Mouse (Mus musculus) midbrain, embryonic 16.5 days (tissue): ENCODE results near the gene Ube2ql1. TPM values are rescaled to one million over a fixed set of nuclear protein-coding genes. Genes with fewer than 3 reads are reported as not detected.

Experiments used
- ATAC-seq: fragments of 200-750 bp; cut with Nextera tagmentation; 2 replicates; pipeline ENCODE4 v1.8.0; 2017; ENCODE audit warnings: moderate TSS enrichment
- H3K27ac ChIP-seq: fragments of 300-500 bp; sonication (generic); 2 replicates; pipeline ENCODE4 v1.5.1; 2014; ENCODE audit warnings: mild to moderate bottlenecking, low read length, mixed read lengths
- H3K27me3 ChIP-seq: fragments of 300-500 bp; sonication (generic); 2 replicates; pipeline ENCODE4 v1.6.1; 2014; ENCODE audit warnings: low read depth, low read length, mixed read lengths; ENCODE audit not compliant: control insufficient read depth, insufficient read depth
- H3K36me3 ChIP-seq: fragments of 300-500 bp; sonication (generic); 2 replicates; pipeline ENCODE4 v1.6.1; 2014; ENCODE audit warnings: mild to moderate bottlenecking, low read length, moderate library complexity, mixed read lengths; ENCODE audit not compliant: control insufficient read depth, insufficient read depth
- H3K4me1 ChIP-seq: fragments of 300-500 bp; sonication (generic); 2 replicates; pipeline ENCODE4 v1.6.1; 2014; ENCODE audit warnings: mild to moderate bottlenecking, low read length, mixed read lengths; ENCODE audit not compliant: control insufficient read depth, insufficient read depth
- H3K4me2 ChIP-seq: fragments of 300-500 bp; sonication (generic); 2 replicates; pipeline ENCODE4 v1.6.1; 2014; ENCODE audit warnings: mild to moderate bottlenecking, low read length, mixed read lengths
- H3K4me3 ChIP-seq: fragments of 300-500 bp; sonication (generic); 2 replicates; pipeline ENCODE4 v1.5.1; 2014; ENCODE audit warnings: low read depth, mild to moderate bottlenecking, low read length, moderate library complexity, mixed read lengths
- H3K9ac ChIP-seq: fragments of 300-500 bp; sonication (generic); 2 replicates; pipeline ENCODE4 v1.6.1; 2014; ENCODE audit warnings: low read depth, low read length, mixed read lengths
- H3K9me3 ChIP-seq: fragments of 300-500 bp; sonication (generic); replicated peaks from 2 replicates; pipeline ENCODE4 v1.6.1; 2014; ENCODE audit warnings: mild to moderate bottlenecking, low read length, mixed read lengths; ENCODE audit not compliant: control insufficient read depth, poor library complexity, severe bottlenecking
- WGBS: fragments of 180-500 bp; shearing (Covaris S2); extraction: QIAGEN DNeasy Blood & Tissue Kit; methylation state at CpG from one replicate; pipeline ENCODE4 v1.1.7; 2014; 5-methylcytosine and 5-hydroxymethylcytosine counted together
- polyA plus RNA-seq: library from polyadenylated mRNA; unstranded; fragments of >200 nt; fragmentation: Nextera tagmentation; extraction: Ambion mirVana; gene quantifications from 2 replicates; pipeline ENCODE4 v1.2.1, GENCODE M21; 2015

Gene Ube2ql1
- polyA plus RNA-seq, 1 experiment from 2014 or later: 22.8 TPM

GRCm38 (mm10) chr13:69752875-69753274 is 13.2 kb upstream of the Ube2ql1 start:
- no peaks in the 10 kb centered on the region for H3K36me3 ChIP-seq
- no peak overlapping the region for H3K4me2 ChIP-seq
- ATAC-seq: no peak
- no peak overlapping the region for H3K9ac ChIP-seq
- H3K4me1 ChIP-seq: no peaks in the 10 kb centered on the region
- H3K27ac ChIP-seq: no peak overlapping the region
- H3K9me3 ChIP-seq: no peaks in the 10 kb centered on the region
- no peak overlapping the region for H3K4me3 ChIP-seq
- WGBS: 85% methylated on average over 2 of the region's 2 CpGs
- no peaks in the 10 kb centered on the region for H3K27me3 ChIP-seq

- no peak overlapping the region for H3K4me3 ChIP-seq
- 82% methylated on average over 6 of the region's 6 CpGs for WGBS
- H3K9me3 ChIP-seq: no peaks in the 10 kb centered on the region
- no peak for ATAC-seq
- no peaks in the 10 kb centered on the region for H3K36me3 ChIP-seq
- no peak overlapping the region for H3K9ac ChIP-seq
- H3K27me3 ChIP-seq: no peaks in the 10 kb centered on the region
- no peak overlapping the region for H3K4me2 ChIP-seq
- H3K4me1 ChIP-seq: no peaks in the 10 kb centered on the region
- no peak overlapping the region for H3K27ac ChIP-seq
These were observed 11.8 kb upstream of the Ube2ql1 start for GRCm38 (mm10) chr13:69751510-69751909.

GRCm38 (mm10) chr13:69748756-69749155 is 9.1 kb upstream of the Ube2ql1 start:
- no peak overlapping the region for H3K4me3 ChIP-seq
- H3K9me3 ChIP-seq: no peaks in the 10 kb centered on the region; the same call in 1 of the 2 replicates
- H3K4me2 ChIP-seq: no peak overlapping the region
- WGBS: 51% methylated on average over 4 of the region's 4 CpGs
- H3K9ac ChIP-seq: no peak overlapping the region
- H3K36me3 ChIP-seq: no peaks in the 10 kb centered on the region
- H3K27me3 ChIP-seq: no peaks in the 10 kb centered on the region
- ATAC-seq: no peak
- H3K4me1 ChIP-seq: no peaks in the 10 kb centered on the region
- H3K27ac ChIP-seq: no peak overlapping the region

GRCm38 (mm10) chr13:69740331-69741285 is 919 bp upstream of the Ube2ql1 start:
- H3K4me3 ChIP-seq: peak overlapping the region; percentile 55
- peaks cover 18% of the 10 kb centered on the region for H3K4me1 ChIP-seq
- H3K9ac ChIP-seq: peak overlapping the region; percentile 92
- 2% methylated on average over 29 of the region's 29 CpGs for WGBS
- H3K4me2 ChIP-seq: peak overlapping the region; percentile 75
- no peaks in the 10 kb centered on the region; the same call in 1 of the 2 replicates for H3K9me3 ChIP-seq
- no peaks in the 10 kb centered on the region for H3K36me3 ChIP-seq
- peak; percentile 40 for ATAC-seq
- H3K27ac ChIP-seq: peak overlapping the region; percentile 93
- H3K27me3 ChIP-seq: no peaks in the 10 kb centered on the region

- Histone ChIP-seq H3K9ac (peak overlapping the region; percentile 92), H3K27ac (peak overlapping the region; percentile 93), H3K9me3 (no peaks in the 10 kb centered on the region), H3K4me2 (peak overlapping the region; percentile 75), H3K36me3 (no peaks in the 10 kb centered on the region), H3K27me3 (no peaks in the 10 kb centered on the region), H3K4me3 (peak overlapping the region; percentile 55), H3K4me1 (peaks cover 31% of the 10 kb centered on the region)
- ATAC-seq: peak; percentile 66
- WGBS: under 1% methylated on average over 70 of the region's 78 CpGs
These were observed 464 bp downstream of the Ube2ql1 start for GRCm38 (mm10) chr13:69739091-69739758.

GRCm38 (mm10) chr13:69738461-69738971 is 1.2 kb downstream of the Ube2ql1 start:
- no peaks in the 10 kb centered on the region for H3K27me3 ChIP-seq
- H3K36me3 ChIP-seq: no peaks in the 10 kb centered on the region
- H3K4me2 ChIP-seq: peak overlapping the region; percentile 75
- peaks cover 33% of the 10 kb centered on the region for H3K4me1 ChIP-seq
- ATAC-seq: peak; percentile 1
- peak overlapping the region; percentile 55 for H3K4me3 ChIP-seq
- peak overlapping the region; percentile 92 for H3K9ac ChIP-seq
- no peaks in the 10 kb centered on the region for H3K9me3 ChIP-seq
- under 1% methylated on average over 39 of the region's 40 CpGs for WGBS
- H3K27ac ChIP-seq: peak overlapping the region; percentile 93

GRCm38 (mm10) chr13:69737444-69738185 is 2.1 kb downstream of the Ube2ql1 start:
- Histone ChIP-seq H3K4me2 (peak overlapping the region; percentile 75), H3K36me3 (no peaks in the 10 kb centered on the region), H3K27me3 (no peaks in the 10 kb centered on the region), H3K27ac (no peak overlapping the region), H3K9me3 (no peaks in the 10 kb centered on the region), H3K4me3 (peak overlapping the region; percentile 55), H3K9ac (peak overlapping the region; percentile 92), H3K4me1 (peaks cover 33% of the 10 kb centered on the region)
- no peak for ATAC-seq
- WGBS: 12% methylated on average over 17 of the region's 19 CpGs

- H3K9me3 ChIP-seq: no peaks in the 10 kb centered on the region
- no peak overlapping the region for H3K4me2 ChIP-seq
- no peaks in the 10 kb centered on the region for H3K27me3 ChIP-seq
- ATAC-seq: no peak
- H3K27ac ChIP-seq: no peak overlapping the region
- peaks cover 27% of the 10 kb centered on the region for H3K4me1 ChIP-seq
- H3K36me3 ChIP-seq: peaks cover 5% of the 10 kb centered on the region; the same call in 1 of the 2 replicates
- H3K9ac ChIP-seq: no peak overlapping the region
- 95% methylated on average over 6 of the region's 6 CpGs for WGBS
- H3K4me3 ChIP-seq: no peak overlapping the region
These were observed 7.1 kb downstream of the Ube2ql1 start for GRCm38 (mm10) chr13:69732636-69733035.
